Mouse (Mus musculus) MEL (cell line): ENCODE results near the gene Kdm7a. TPM values are rescaled to one million over a fixed set of nuclear protein-coding genes. Genes with fewer than 3 reads are reported as not detected.
A peak's percentile ranks its signal among the peaks of the same experiment; 100 is the strongest.

Experiments used
- DNase-seq: peaks from one replicate; pipeline ENCODE4 v3.0.0; 2011; ENCODE audit warnings: low read depth, low spot score
- H3K27ac ChIP-seq: 2 replicates; pipeline ENCODE4 v1.5.1; 2012; ENCODE audit warnings: low read depth, mild to moderate bottlenecking, control low read depth, low read length, moderate library complexity; ENCODE audit not compliant: control insufficient read depth
- H3K27me3 ChIP-seq, 2 experiments: fragments of 150-350 bp in 1 of 2; sonication (generic) in 1 of 2; 2 replicates each; pipeline ENCODE4 v1.6.1; 2012; ENCODE audit warnings: low read length in 2 of 2, mild to moderate bottlenecking in 2 of 2, improper control_type of control experiment in 1 of 2, moderate library complexity in 1 of 2; ENCODE audit not compliant: insufficient read depth in 2 of 2, control insufficient read depth in 1 of 2
- H3K36me3 ChIP-seq, 2 experiments: 2 replicates each; pipeline ENCODE4 v1.6.1; 2012 to 2014; ENCODE audit warnings: low read length in 2 of 2, improper control_type of control experiment in 1 of 2, inconsistent platforms in 1 of 2, mild to moderate bottlenecking in 1 of 2; ENCODE audit not compliant: insufficient read depth in 2 of 2, control insufficient read depth in 1 of 2
- H3K4me1 ChIP-seq, 2 experiments: fragments of 150-350 bp in 1 of 2; sonication (generic) in 1 of 2; 2 replicates each; pipeline ENCODE4 v1.6.1; 2012; ENCODE audit warnings: low read length in 2 of 2, improper control_type of control experiment in 1 of 2, mild to moderate bottlenecking in 1 of 2; ENCODE audit not compliant: insufficient read depth in 2 of 2, control insufficient read depth in 1 of 2
- H3K4me3 ChIP-seq, 2 experiments: fragments of 150-350 bp in 1 of 2; sonication (generic) in 1 of 2; 2 replicates each; pipeline ENCODE4 v1.5.1; 2012; ENCODE audit warnings: low read depth in 2 of 2, low read length in 2 of 2, mild to moderate bottlenecking in 2 of 2, moderate library complexity in 2 of 2, control low read depth in 1 of 2, improper control_type of control experiment in 1 of 2; ENCODE audit not compliant: control insufficient read depth in 1 of 2, insufficient read depth in 1 of 2
- H3K79me2 ChIP-seq: 2 replicates; pipeline ENCODE4 v1.6.1; 2012; ENCODE audit warnings: mild to moderate bottlenecking, low read length, moderate library complexity; ENCODE audit not compliant: control insufficient read depth, poor library complexity, insufficient read depth
- H3K9ac ChIP-seq: 2 replicates; pipeline ENCODE4 v1.6.1; 2012; ENCODE audit warnings: low read depth, mild to moderate bottlenecking, control low read depth, low read length, moderate library complexity; ENCODE audit not compliant: control insufficient read depth, poor library complexity, severe bottlenecking
- H3K9me3 ChIP-seq: fragments of 150-350 bp; sonication (generic); replicated peaks from 2 replicates; pipeline ENCODE4 v1.6.1; 2012; ENCODE audit warnings: mild to moderate bottlenecking, low read length, improper control_type of control experiment, moderate library complexity; ENCODE audit not compliant: insufficient read depth
- BHLHE40 ChIP-seq: IDR thresholded peaks from 2 replicates; pipeline ENCODE4 v1.6.1; 2012; ENCODE audit warnings: low read depth, mild to moderate bottlenecking, inconsistent platforms, low read length, improper control_type of control experiment, borderline replicate concordance
- CHD2 ChIP-seq: IDR thresholded peaks from 2 replicates; pipeline ENCODE4 v1.6.1; 2011; ENCODE audit warnings: low read length, improper control_type of control experiment
- CTCF ChIP-seq, 3 experiments: IDR thresholded peaks in 2 of 3; conservative IDR thresholded peaks in 1 of 3; 2 replicates each; pipeline ENCODE4 v1.5.1; 2011 to 2012; ENCODE audit warnings: low read length in 3 of 3, low read depth in 2 of 3, mild to moderate bottlenecking in 2 of 3, improper control_type of control experiment in 1 of 3, inconsistent platforms in 1 of 3, mixed read lengths in 1 of 3, moderate library complexity in 1 of 3; ENCODE audit not compliant: control insufficient read depth in 1 of 3, insufficient read depth in 1 of 3, poor library complexity in 1 of 3, severe bottlenecking in 1 of 3
- GABPA ChIP-seq: IDR thresholded peaks from 2 replicates; pipeline ENCODE4 v1.6.1; 2012; ENCODE audit warnings: low read depth, mild to moderate bottlenecking, inconsistent platforms, low read length, improper control_type of control experiment, moderate library complexity
- GATA1 ChIP-seq: IDR thresholded peaks from 2 replicates; pipeline ENCODE4 v1.6.1; 2011; ENCODE audit warnings: low read depth, low read length, improper control_type of control experiment
- KAT2A ChIP-seq: conservative IDR thresholded peaks from 2 replicates; pipeline ENCODE4 v1.6.1; 2012; ENCODE audit warnings: low read depth, low read length, improper control_type of control experiment, inconsistent platforms
- MAFK ChIP-seq: IDR thresholded peaks from 2 replicates; pipeline ENCODE4 v1.6.1; 2011; ENCODE audit warnings: low read depth, mild to moderate bottlenecking, low read length, improper control_type of control experiment, borderline replicate concordance
- MAX ChIP-seq: IDR thresholded peaks from 2 replicates; pipeline ENCODE4 v1.6.1; 2011; ENCODE audit warnings: low read length, improper control_type of control experiment
- MAZ ChIP-seq: IDR thresholded peaks from 2 replicates; pipeline ENCODE4 v1.6.1; 2012; ENCODE audit warnings: low read depth, mild to moderate bottlenecking, inconsistent platforms, low read length, improper control_type of control experiment
- MEF2A ChIP-seq: IDR thresholded peaks from 2 replicates; pipeline ENCODE4 v1.6.1; 2014; ENCODE audit warnings: low read depth, mild to moderate bottlenecking, inconsistent platforms, low read length, improper control_type of control experiment; ENCODE audit not compliant: poor library complexity, insufficient replicate concordance, severe bottlenecking; ENCODE audit errors: extremely low read depth
- NRF1 ChIP-seq: IDR thresholded peaks from 2 replicates; pipeline ENCODE4 v1.6.1; 2014; ENCODE audit warnings: low read depth, mild to moderate bottlenecking, inconsistent platforms, low read length, improper control_type of control experiment, moderate library complexity; ENCODE audit not compliant: poor library complexity, insufficient read depth, severe bottlenecking
- POLR2A ChIP-seq, 2 experiments: IDR thresholded peaks; 2 replicates each; pipeline ENCODE4 v1.6.1; 2011 to 2012; ENCODE audit warnings: low read length in 2 of 2, mild to moderate bottlenecking in 2 of 2, control low read depth in 1 of 2, improper control_type of control experiment in 1 of 2, low read depth in 1 of 2, moderate library complexity in 1 of 2; ENCODE audit not compliant: control insufficient read depth in 1 of 2, insufficient read depth in 1 of 2, poor library complexity in 1 of 2
- POLR2AphosphoS5 ChIP-seq: IDR thresholded peaks from 2 replicates; pipeline ENCODE4 v1.6.1; 2012; ENCODE audit warnings: low read depth, borderline replicate concordance, mild to moderate bottlenecking, inconsistent platforms, low read length, moderate library complexity, mixed read lengths
- RAD21 ChIP-seq: IDR thresholded peaks from 2 replicates; pipeline ENCODE4 v1.6.1; 2011; ENCODE audit warnings: mild to moderate bottlenecking, low read depth, low read length, improper control_type of control experiment
- SIN3A ChIP-seq: IDR thresholded peaks from 2 replicates; pipeline ENCODE4 v1.6.1; 2012; ENCODE audit warnings: low read length, improper control_type of control experiment, inconsistent platforms
- SMC3 ChIP-seq: IDR thresholded peaks from 2 replicates; pipeline ENCODE4 v1.6.1; 2011; ENCODE audit warnings: low read depth, low read length, improper control_type of control experiment
- TBP ChIP-seq: IDR thresholded peaks from 2 replicates; pipeline ENCODE4 v1.8.0; 2011; ENCODE audit warnings: low read depth, low read length, improper control_type of control experiment
- USF1 ChIP-seq: IDR thresholded peaks from 2 replicates; pipeline ENCODE4 v1.6.1; 2014; ENCODE audit warnings: low read depth, mild to moderate bottlenecking, inconsistent platforms, low read length, improper control_type of control experiment, moderate library complexity
- ZC3H11A ChIP-seq: IDR thresholded peaks from 2 replicates; pipeline ENCODE4 v1.6.1; 2012; ENCODE audit warnings: low read depth, mild to moderate bottlenecking, inconsistent platforms, low read length, improper control_type of control experiment
- ZMIZ1 ChIP-seq: IDR thresholded peaks from 2 replicates; pipeline ENCODE4 v1.6.1; 2012; ENCODE audit warnings: low read depth, mild to moderate bottlenecking, inconsistent platforms, low read length, improper control_type of control experiment, moderate library complexity
- ZNF384 ChIP-seq: IDR thresholded peaks from 2 replicates; pipeline ENCODE4 v1.6.1; 2012; ENCODE audit warnings: low read depth, mild to moderate bottlenecking, inconsistent platforms, low read length, improper control_type of control experiment
- polyA plus RNA-seq, 2 experiments: library from polyadenylated mRNA; stranded (reverse) in 1 of 2; unstranded in 1 of 2; fragments of >175 nt in 1 of 2; fragments of >200 nt in 1 of 2; gene quantifications; 2 replicates each; pipeline versions ENCODE4 v1.2.1 to v1.2.4; 2012; ENCODE audit warnings: low replicate concordance in 2 of 2, low read depth in 1 of 2; ENCODE audit not compliant: insufficient read length in 2 of 2, insufficient read depth in 1 of 2, missing spikeins in 1 of 2
- total RNA-seq: library from RNA; depleted of rRNA; stranded (reverse); fragments of 300-350 nt; gene quantifications from 2 replicates; pipeline ENCODE4 v1.2.3, GENCODE M21; 2012; rRNA removed

The Kdm7a gene
- total and polyA plus RNA-seq, 3 experiments, result 1.7 to 2.5 TPM; not detected in 1

- H3K27me3 ChIP-seq, result no peaks in the 10 kb centered on the region
- no peak overlapping the region for H3K4me3 ChIP-seq
- TF ChIP-seq MEF2A, result no peak
- TF ChIP-seq CHD2, result no peak
- peak; percentile 78 for TF ChIP-seq RAD21
- peak; percentile 55 for TF ChIP-seq ZC3H11A
- peak; percentile 72 for TF ChIP-seq SMC3
- TF ChIP-seq CTCF (IDR thresholded peaks at IDR 0.05 in 2 of 3, conservative IDR thresholded peaks at IDR 0.05 in 1 of 3; ENCODE audit: control insufficient read depth in 1 of 3, insufficient read depth in 1 of 3, low read depth in 2 of 3, low read length in 3 of 3, poor library complexity in 1 of 3, severe bottlenecking in 1 of 3), result peak; percentile 53 to 75 (median 62)
- TF ChIP-seq, all 39 proteins: peak for 4
- Histone ChIP-seq H3K9me3 (no peaks in the 10 kb centered on the region), H3K79me2 (no peaks in the 10 kb centered on the region), H3K4me1 (no peaks in the 10 kb centered on the region), H3K36me3 (no peaks in the 10 kb centered on the region), H3K27ac (no peak overlapping the region), H3K9ac (no peak overlapping the region)
- peak; percentile 66 for DNase-seq
These were observed 99.8 kb downstream of the Kdm7a start for GRCm38 (mm10) chr6:39106812-39107211.

DNA sequence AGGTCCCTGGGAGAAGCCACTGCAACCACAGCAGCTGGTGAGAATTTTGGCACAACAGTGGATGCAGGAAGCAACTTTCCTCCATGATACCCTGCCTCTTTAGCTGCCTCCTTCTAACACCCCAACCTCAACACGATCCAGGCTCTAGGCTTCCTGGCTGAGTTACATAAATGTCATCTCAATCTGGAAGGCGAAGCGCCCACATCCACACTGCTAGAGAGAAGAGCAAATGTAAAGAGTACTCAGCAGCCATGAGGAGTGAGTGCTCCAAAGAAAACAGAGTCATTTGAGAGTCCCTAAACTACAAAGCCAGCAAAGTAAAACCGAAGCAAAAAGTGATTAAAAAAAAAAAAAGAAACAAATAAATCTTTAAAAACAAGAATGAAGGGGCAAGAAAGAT lies 102.0 kb downstream of the Kdm7a start:
- Histone ChIP-seq H3K79me2 (no peaks in the 10 kb centered on the region), H3K27ac (no peak overlapping the region), H3K9me3 (no peaks in the 10 kb centered on the region), H3K36me3 (no peaks in the 10 kb centered on the region), H3K27me3 (no peaks in the 10 kb centered on the region)
- DNase-seq, result no peak
- TF ChIP-seq TBP (no peak), BHLHE40 (no peak), POLR2A (IDR thresholded peaks at IDR 0.05; ENCODE audit: control insufficient read depth in 1 of 2, insufficient read depth in 1 of 2, low read depth in 1 of 2, low read length in 2 of 2, poor library complexity in 1 of 2) (no peak), CHD2 (no peak), MAFK (no peak), NRF1 (no peak), KAT2A (no peak), MEF2A (no peak), GATA1 (no peak), MAX (no peak), POLR2AphosphoS5 (no peak), CTCF (IDR thresholded peaks at IDR 0.05 in 2 of 3, conservative IDR thresholded peaks at IDR 0.05 in 1 of 3; ENCODE audit: control insufficient read depth in 1 of 3, insufficient read depth in 1 of 3, low read depth in 2 of 3, low read length in 3 of 3, poor library complexity in 1 of 3, severe bottlenecking in 1 of 3) (no peak), ZNF384 (no peak), MAZ (no peak), SIN3A (no peak), RAD21 (no peak), ZMIZ1 (no peak), SMC3 (no peak), GABPA (no peak), USF1 (no peak)
- TF ChIP-seq, all 39 proteins: peak for 0
- Histone ChIP-seq H3K4me3 (no peak overlapping the region), H3K4me1 (no peaks in the 10 kb centered on the region), H3K9ac (no peak overlapping the region)

Other genes starting within 250 kb of the Kdm7a start
- gene Parp12, start 88.4 kb downstream of the Kdm7a start, total RNA-seq, result 4.2 and 5.2 TPM in 2 replicates
- 1 to 10 TPM in 1 of 2 experiments, not detected in 1; 8.6 TPM for gene Parp12, start 88.4 kb downstream of the Kdm7a start, polyA plus RNA-seq
- 4.9 and 5.9 TPM in 2 replicates for gene Slc37a3, start 170.9 kb upstream of the Kdm7a start, total RNA-seq
- 10 to 100 TPM in 1 of 2 experiments, not detected in 1; 12.0 TPM for gene Slc37a3, start 170.9 kb upstream of the Kdm7a start, polyA plus RNA-seq
- gene Rab19, start 174.4 kb upstream of the Kdm7a start, total RNA-seq, result 0.13 TPM in 1 of 2 replicates, not detected in the other
- gene Rab19, start 174.4 kb upstream of the Kdm7a start, polyA plus RNA-seq, result under 1 TPM in 1 of 2 experiments, not detected in 1; 0.10 TPM
- gene Mkrn1, start 213.7 kb upstream of the Kdm7a start, total RNA-seq, result 58.1 and 60.4 TPM in 2 replicates
- gene Mkrn1, start 213.7 kb upstream of the Kdm7a start, polyA plus RNA-seq, result 10 to 100 TPM in 1 of 2 experiments, not detected in 1; 57.4 TPM